Mouse (Mus musculus): ENCODE results near the gene Vmn1r33. TPM values are rescaled to one million over a fixed set of nuclear protein-coding genes. Genes with fewer than 3 reads are reported as not detected.
"Not testable (repeated sequence)": the region's sequence is repeated elsewhere in the genome, so short reads cannot be mapped to it uniquely, and the experiment has no call there.

The Vmn1r33 gene
- polyA plus RNA-seq (2012; fragmentation: generic; extraction: Trizol): not detected
- long read RNA-seq, experiment 1: 0 reads
- long read RNA-seq, experiment 2: 0 reads

DNA sequence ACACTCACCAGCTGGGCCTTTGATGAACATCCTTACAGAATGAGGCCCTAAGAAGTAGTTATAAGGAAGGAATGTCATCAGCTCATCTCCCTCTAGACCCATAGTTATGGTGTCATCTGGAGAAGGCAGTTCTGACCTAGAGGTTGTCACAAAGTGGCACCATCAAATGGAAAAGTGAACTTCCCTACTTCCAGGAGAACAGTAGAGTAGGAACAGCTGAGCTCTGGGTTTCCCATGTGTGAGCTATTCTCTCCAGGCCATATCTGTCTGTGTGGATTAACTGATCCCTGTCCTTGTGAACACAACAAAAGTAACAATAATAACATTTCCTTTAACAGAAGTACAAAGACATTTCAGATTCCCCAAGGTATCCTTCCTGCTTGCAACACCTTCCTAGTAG is at the start of gene Vmn1r33:
TSS of gene Vmn1r33 (minus strand) at position 101 of the 400 bp plus-strand sequence.
- not testable (repeated sequence) for H3ac ChIP-seq (ENCODE audit: control insufficient read depth, insufficient read length, low read depth); H3K4me3 ChIP-seq (ENCODE audit: insufficient read depth, poor library complexity, severe bottlenecking); H3K36me3 ChIP-seq (ENCODE audit: control insufficient read depth, insufficient read depth); H3K27me3 ChIP-seq (ENCODE audit: control insufficient read depth, insufficient read depth, insufficient read length); H3K79me3 ChIP-seq (ENCODE audit: low read depth); H3K79me2 ChIP-seq (ENCODE audit: control insufficient read depth, insufficient read depth)

DNA sequence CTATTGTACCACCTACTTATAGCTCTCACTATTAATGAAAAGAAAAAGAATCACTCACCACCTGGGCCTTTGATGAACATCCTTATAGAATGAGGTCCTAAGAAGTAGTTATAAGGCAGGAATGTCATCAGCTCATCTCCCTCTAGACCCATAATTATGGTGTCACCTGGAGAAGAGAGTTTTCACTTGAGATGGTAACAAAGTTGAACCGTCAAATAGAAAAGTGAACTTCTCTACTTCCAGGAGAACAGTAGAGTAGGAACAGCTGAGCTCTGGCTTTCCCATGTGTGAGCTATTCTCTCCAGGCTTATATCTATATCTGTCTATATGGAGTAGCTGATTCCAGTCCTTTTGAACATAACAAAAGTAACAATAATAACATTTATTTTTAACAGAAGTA is 25.7 kb upstream of the Vmn1r33 start, which contains the start of gene Vmn1r34:
TSS of gene Vmn1r34 (minus strand) at position 101 of the 400 bp plus-strand sequence.
- H3ac ChIP-seq (ENCODE audit: control insufficient read depth, insufficient read length, low read depth): no peak within 1 kb of the TSS

DNA sequence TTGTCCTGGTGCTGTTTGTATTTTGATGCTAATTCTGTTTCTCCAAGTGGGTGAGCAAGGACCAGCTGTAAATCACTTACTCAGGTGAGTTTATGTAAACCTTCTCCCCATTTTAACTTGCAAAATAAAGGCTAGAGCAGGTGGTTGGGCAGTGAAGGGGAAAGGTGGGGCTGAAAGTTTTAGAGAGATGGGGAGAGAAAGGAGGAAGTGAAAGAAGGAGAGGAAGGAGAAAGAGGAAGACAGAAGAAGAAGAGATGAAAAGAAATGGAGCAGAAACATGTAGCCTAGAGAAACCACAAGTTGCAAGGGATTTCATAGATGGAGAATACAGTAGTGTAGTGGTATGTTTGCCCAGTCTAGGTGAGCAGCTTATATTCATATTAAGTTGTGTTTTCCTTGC is 22.3 kb downstream of the Vmn1r33 start:
- H3ac ChIP-seq (ENCODE audit: control insufficient read depth, insufficient read length, low read depth): no peak overlapping the region
- no peaks in the 10 kb centered on the region for H3K36me3 ChIP-seq (ENCODE audit: control insufficient read depth, insufficient read depth)
- no peak overlapping the region for H3K4me3 ChIP-seq (ENCODE audit: insufficient read depth, poor library complexity, severe bottlenecking)
- TF ChIP-seq MYOD1 (IDR thresholded peaks at IDR 0.05; ENCODE audit: control insufficient read depth, insufficient read length, low read depth): no peak
- TF ChIP-seq MAX (IDR thresholded peaks at IDR 0.05): no peak
- no peak for TF ChIP-seq MYOG (IDR thresholded peaks at IDR 0.05; ENCODE audit: control insufficient read depth, extremely low read depth, insufficient read length)
- no peak for TF ChIP-seq CEBPB (IDR thresholded peaks at IDR 0.05; ENCODE audit: low read depth)
- TF ChIP-seq CTCF (IDR thresholded peaks at IDR 0.05; ENCODE audit: control insufficient read depth, insufficient read depth, insufficient read length): no peak
- no peak for TF ChIP-seq FOSL1 (IDR thresholded peaks at IDR 0.05; ENCODE audit: insufficient read depth, low read length, poor library complexity, severe bottlenecking)
- TF ChIP-seq USF1 (IDR thresholded peaks at IDR 0.05; ENCODE audit: low read depth): no peak
- no peaks in the 10 kb centered on the region for H3K79me3 ChIP-seq (ENCODE audit: low read depth)
- no peaks in the 10 kb centered on the region for H3K79me2 ChIP-seq (ENCODE audit: control insufficient read depth, insufficient read depth)
- H3K27me3 ChIP-seq (ENCODE audit: control insufficient read depth, insufficient read depth, insufficient read length): no peaks in the 10 kb centered on the region

More for the DNA sequence above, 25.7 kb upstream of the Vmn1r33 start, which contains the start of gene Vmn1r34:
- H3K36me3 ChIP-seq (ENCODE audit: control insufficient read depth, insufficient read depth): no peaks in the 10 kb centered on the region
- no peaks in the 10 kb centered on the region for H3K79me2 ChIP-seq (ENCODE audit: control insufficient read depth, insufficient read depth)
- no peak for TF ChIP-seq MYOG (IDR thresholded peaks at IDR 0.05; ENCODE audit: control insufficient read depth, extremely low read depth, insufficient read length)
- TF ChIP-seq FOSL1 (IDR thresholded peaks at IDR 0.05; ENCODE audit: insufficient read depth, low read length, poor library complexity, severe bottlenecking): no peak
- no peak for TF ChIP-seq CEBPB (IDR thresholded peaks at IDR 0.05; ENCODE audit: low read depth)
- no peak for TF ChIP-seq MAX (IDR thresholded peaks at IDR 0.05)
- no peak for TF ChIP-seq CTCF (IDR thresholded peaks at IDR 0.05; ENCODE audit: control insufficient read depth, insufficient read depth, insufficient read length)
- TF ChIP-seq USF1 (IDR thresholded peaks at IDR 0.05; ENCODE audit: low read depth): no peak
- TF ChIP-seq MYOD1 (IDR thresholded peaks at IDR 0.05; ENCODE audit: control insufficient read depth, insufficient read length, low read depth): no peak
- H3K79me3 ChIP-seq (ENCODE audit: low read depth): no peaks in the 10 kb centered on the region
- H3K4me3 ChIP-seq (ENCODE audit: insufficient read depth, poor library complexity, severe bottlenecking): no peak within 1 kb of the TSS
- H3K27me3 ChIP-seq (ENCODE audit: control insufficient read depth, insufficient read depth, insufficient read length): no peaks in the 10 kb centered on the region

Other genes starting within 250 kb of the Vmn1r33 start
- 49.0 TPM for gene Mad2l1, start 82.9 kb downstream of the Vmn1r33 start, polyA plus RNA-seq (2012; fragmentation: generic; extraction: Trizol)
- 0.01 TPM for gene Vmn1r32, start 58.2 kb downstream of the Vmn1r33 start, polyA plus RNA-seq (2012; fragmentation: generic; extraction: Trizol)
- gene Vmn1r34, start 25.6 kb upstream of the Vmn1r33 start, polyA plus RNA-seq (2012; fragmentation: generic; extraction: Trizol): not detected
- not detected for gene Vmn1r35, start 67.6 kb upstream of the Vmn1r33 start, polyA plus RNA-seq (2012; fragmentation: generic; extraction: Trizol)
- not detected for gene Vmn1r36, start 100.9 kb upstream of the Vmn1r33 start, polyA plus RNA-seq (2012; fragmentation: generic; extraction: Trizol)
- not detected for gene Vmn1r37, start 111.1 kb upstream of the Vmn1r33 start, polyA plus RNA-seq (2012; fragmentation: generic; extraction: Trizol)
- gene Vmn1r38, start 164.3 kb upstream of the Vmn1r33 start, polyA plus RNA-seq (2012; fragmentation: generic; extraction: Trizol): not detected
- not detected for gene Vmn1r39, start 192.3 kb upstream of the Vmn1r33 start, polyA plus RNA-seq (2012; fragmentation: generic; extraction: Trizol)